Mouse (Mus musculus) cerebellum, adult 2 months (tissue): ENCODE measurements at regions not wholly inside any gene's neighbourhood (a gene's known extent, or its start where the extent isn't known, plus 50 kb on each side); places are given as distances from the start of the nearest gene placed in this dataset.

Experiments used
- CTCF ChIP-seq: fragments of 200-500 bp; IDR thresholded peaks from 2 replicates; pipeline ENCODE4 v1.5.1; 2011; ENCODE audit warnings: low read depth, mild to moderate bottlenecking, control low read depth, low read length, moderate library complexity, borderline replicate concordance; ENCODE audit not compliant: insufficient read depth
- POLR2A ChIP-seq: fragments of 200-500 bp; IDR thresholded peaks from 2 replicates; pipeline ENCODE4 v1.6.1; 2011; ENCODE audit warnings: low read length, control low read depth, borderline replicate concordance; ENCODE audit not compliant: insufficient read depth

- TF ChIP-seq POLR2A (no peak), CTCF (no peak)
Measured at GRCm38 (mm10) chr2:8782225-8782624, 1098.8 kb upstream of the 4930412O13Rik start.
